9 mouse cellular contexts compared by ENCODE assay signal in the genomic region with DNA sequence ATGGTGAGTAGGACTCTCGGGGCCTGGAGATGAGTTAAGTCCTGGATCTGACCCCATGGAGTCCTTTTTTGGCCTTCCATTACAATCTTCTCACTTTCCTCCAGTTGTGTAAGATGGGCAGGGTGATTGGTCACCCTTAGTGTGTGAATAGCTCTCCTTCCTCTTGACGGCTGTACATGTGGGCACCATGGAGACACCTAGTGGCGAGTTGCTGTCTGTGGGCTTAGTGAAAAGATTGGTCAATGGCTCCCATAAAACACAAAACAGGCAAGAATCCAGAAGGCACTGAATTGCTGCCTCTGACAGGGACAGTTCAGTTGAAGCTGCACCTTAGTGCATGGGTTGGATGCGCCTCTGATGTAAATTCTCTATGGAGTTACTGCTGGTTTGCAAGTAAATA. TPM values are rescaled to one million over a fixed set of nuclear protein-coding genes. Genes with fewer than 3 reads are reported as not detected.
DNase-seq lines count a peak whose midpoint lies in the region; ATAC-seq and TF ChIP-seq lines count a peak whose summit lies in the region.
"Had no signal": no experiment of that assay in that cellular context is flagged by ENCODE, and none has a peak within 500 bp of the region (broad histone marks: within the 10 kb centered on the region; RNA-seq: fewer than 3 reads in every experiment).

No protein-coding gene starts in this region.

- intact Hi-C loops in gastrocnemius, postnatal 36 days (cut with DNase I): loop anchor here (1.0 kb wide), 1 partner anchor 93 kb away; no protein-coding TSS in a partner anchor

- WGBS in lung, embryonic 14.5 days: 21% methylated on average over 4 of the region's 4 CpGs

- no peaks in the 10 kb centered on the region for H3K9me3 ChIP-seq in lung, embryonic 14.5 days (ENCODE audit: low read depth, low read length)
- H3K9me3 ChIP-seq: limb, embryonic 12.5 days had no signal

- H3K27me3 ChIP-seq in lung, embryonic 14.5 days (ENCODE audit: insufficient read depth, low read length): no peaks in the 10 kb centered on the region

- no peaks in the 10 kb centered on the region for H3K36me3 ChIP-seq in lung, embryonic 14.5 days (ENCODE audit: insufficient read depth)
- H3K36me3 ChIP-seq: limb, embryonic 12.5 days had no signal

- peak; percentile 44 for DNase-seq in CD4-positive, CD25-positive, alpha-beta regulatory T cell, adult 2 months (ENCODE audit: low read depth, low spot score)
- DNase-seq in ZHBTc4 (ENCODE audit: low read depth, low spot score): peak; percentile 58
- peak; percentile 29 to 35 for DNase-seq in gastrocnemius, postnatal 36 days
- peak; percentile 71 for DNase-seq in kidney, postnatal 14 days
- peak; percentile 83 for DNase-seq in lung, embryonic 14.5 days
- peak; percentile 55 for DNase-seq in retina, postnatal 7 days (ENCODE audit: low read depth, low spot score)

- no peak overlapping the region for H3K9ac ChIP-seq in lung, embryonic 14.5 days
- H3K9ac ChIP-seq: limb, embryonic 12.5 days had no signal

- H3K27ac ChIP-seq in lung, embryonic 14.5 days (ENCODE audit: low read depth): no peak overlapping the region
- H3K27ac ChIP-seq: limb, embryonic 12.5 days had no signal

- ATAC-seq in CD4-positive, CD25-positive, alpha-beta regulatory T cell, adult 4 months: no peak
- peak; percentile 93 for ATAC-seq in common myeloid progenitor, adult 5-6 weeks (replicated peaks; ENCODE audit: low read depth, poor library complexity, severe bottlenecking)
- peak; percentile 28; the same call in 1 of the 2 replicates for ATAC-seq in lung, embryonic 14.5 days (ENCODE audit: insufficient read depth)

- peak; percentile 86 for TF ChIP-seq CTCF in lung, embryonic 14.5 days (IDR thresholded peaks at IDR 0.05; ENCODE audit: low read depth)

- no peak overlapping the region for H3K4me3 ChIP-seq in lung, embryonic 14.5 days (ENCODE audit: low read depth, low read length)
- H3K4me3 ChIP-seq: limb, embryonic 12.5 days had no signal

- no peaks in the 10 kb centered on the region for H3K4me1 ChIP-seq in lung, embryonic 14.5 days (ENCODE audit: insufficient read depth)

- H3K4me2 ChIP-seq in lung, embryonic 14.5 days: no peak overlapping the region
- H3K4me2 ChIP-seq: limb, embryonic 12.5 days had no signal

RNA-seq across cellular contexts. Expression of gene Rims4, which starts 33.3 kb away (rescaled TPM):
- not detected for polyA plus RNA-seq in CD4-positive, CD25-positive, alpha-beta regulatory T cell, adult 4 months (2017; shearing (Covaris generic))
- total RNA-seq in common myeloid progenitor, adult 5-6 weeks (2017): not detected in 2 replicates
- total RNA-seq in gastrocnemius, postnatal 36 days (2021): 1 to 10 TPM in 1 of 2 experiments, under 1 TPM in 1; 0.86 to 1.3 TPM
- 0.11 and 0.25 TPM in 2 replicates for polyA plus RNA-seq in lung, embryonic 14.5 days (2014; fragmentation: Nextera tagmentation; extraction: Ambion mirVana)

RNA-seq across cellular contexts. Expression of gene Ywhab, which starts 43.0 kb away (rescaled TPM):
- polyA plus RNA-seq in CD4-positive, CD25-positive, alpha-beta regulatory T cell, adult 4 months (2017; shearing (Covaris generic)): 10 to 100 TPM; 66.3 to 88.1 TPM
- total RNA-seq in common myeloid progenitor, adult 5-6 weeks (2017): 79.0 and 109 TPM in 2 replicates
- 10 to 100 TPM; 34.7 to 37.9 TPM for total RNA-seq in gastrocnemius, postnatal 36 days (2021)
- polyA plus RNA-seq in lung, embryonic 14.5 days (2014; fragmentation: Nextera tagmentation; extraction: Ambion mirVana): 316 and 319 TPM in 2 replicates

Comparison
In these comparisons a context has a peak if more than half of its experiments do, and no peak if none do; other contexts are left out.
1. DNase-seq: peak in every context shown above with its lines; median percentile 83 in lung, embryonic 14.5 days; 71 in kidney, postnatal 14 days; 58 in ZHBTc4; 55 in retina, postnatal 7 days; 44 in CD4-positive, CD25-positive, alpha-beta regulatory T cell, adult 2 months; 32 in gastrocnemius, postnatal 36 days.